Mouse (Mus musculus) CH12.LX (cell line): ENCODE measurements around the gene Trim7. TPM values are rescaled to one million over a fixed set of nuclear protein-coding genes. Genes with fewer than 3 reads are reported as not detected.
A peak's percentile ranks its signal among the peaks of the same experiment; 100 is the strongest.

Experiments used
- DNase-seq: peaks from one replicate; pipeline ENCODE4 v3.0.0-alpha.2; 2013; ENCODE audit errors: extremely low read depth
- H3K27ac ChIP-seq: 2 replicates; pipeline ENCODE4 v1.5.1; 2012; ENCODE audit warnings: low read depth, mild to moderate bottlenecking, control low read depth, moderate library complexity; ENCODE audit not compliant: insufficient read depth
- H3K27me3 ChIP-seq: replicated peaks from 2 replicates; pipeline ENCODE3; 2012; ENCODE audit warnings: inconsistent platforms
- H3K36me3 ChIP-seq, 2 experiments: replicated peaks in 1 of 2; 2 replicates each; pipeline versions ENCODE3 to v1.6.1; 2012; ENCODE audit warnings: inconsistent platforms in 1 of 2, low read length in 1 of 2, mild to moderate bottlenecking in 1 of 2, mixed read lengths in 1 of 2, moderate library complexity in 1 of 2; ENCODE audit not compliant: control insufficient read depth in 1 of 2, insufficient read depth in 1 of 2
- H3K4me1 ChIP-seq, 2 experiments: 2 replicates each; pipeline ENCODE4 v1.6.1; 2012; ENCODE audit warnings: inconsistent platforms in 1 of 2, moderate library complexity in 1 of 2; ENCODE audit not compliant: insufficient read depth in 2 of 2, control insufficient read depth in 1 of 2
- H3K4me2 ChIP-seq: 2 replicates; pipeline ENCODE4 v1.6.1; 2012; ENCODE audit warnings: low read depth, mild to moderate bottlenecking, control low read depth; ENCODE audit not compliant: poor library complexity, insufficient read depth, severe bottlenecking
- H3K4me3 ChIP-seq, 3 experiments: fragments of 150-350 bp in 1 of 3; sonication (generic) in 1 of 3; replicated peaks in 1 of 3; 2 replicates each; pipeline versions ENCODE3 to v1.5.1; 2011 to 2012; ENCODE audit warnings: low read depth in 2 of 3, low read length in 2 of 3, mild to moderate bottlenecking in 2 of 3, moderate library complexity in 2 of 3, control low read depth in 1 of 3, improper control_type of control experiment in 1 of 3, inconsistent platforms in 1 of 3, mixed read lengths in 1 of 3; ENCODE audit not compliant: poor library complexity in 1 of 3
- H3K79me2 ChIP-seq: replicated peaks from 2 replicates; pipeline ENCODE4 v1.6.1; 2012; ENCODE audit warnings: mild to moderate bottlenecking, moderate library complexity; ENCODE audit not compliant: control insufficient read depth, poor library complexity, insufficient read depth, severe bottlenecking; ENCODE audit errors: extremely low read depth
- H3K9ac ChIP-seq: 2 replicates; pipeline ENCODE4 v1.6.1; 2012; ENCODE audit warnings: low read depth, mild to moderate bottlenecking, control low read depth, moderate library complexity; ENCODE audit not compliant: insufficient read depth
- H3K9me3 ChIP-seq: replicated peaks from 2 replicates; pipeline ENCODE3; 2012; ENCODE audit warnings: low read length, inconsistent platforms, mixed read lengths
- CHD1 ChIP-seq: IDR thresholded peaks from 2 replicates; pipeline ENCODE4 v1.6.1; 2012; ENCODE audit warnings: low read depth, low read length, improper control_type of control experiment, inconsistent platforms
- CHD2 ChIP-seq: IDR thresholded peaks from 2 replicates; pipeline ENCODE4 v1.6.1; 2011; ENCODE audit warnings: low read length, improper control_type of control experiment
- CTCF ChIP-seq, 2 experiments: IDR thresholded peaks in 1 of 2; conservative IDR thresholded peaks in 1 of 2; 2 replicates each; pipeline ENCODE4 v1.5.1; 2011 to 2012; ENCODE audit warnings: low read depth in 2 of 2, low read length in 2 of 2, improper control_type of control experiment in 1 of 2, inconsistent platforms in 1 of 2, mild to moderate bottlenecking in 1 of 2, moderate library complexity in 1 of 2
- E2F4 ChIP-seq: IDR thresholded peaks from 2 replicates; pipeline ENCODE4 v1.6.1; 2011; ENCODE audit warnings: low read depth, low read length, improper control_type of control experiment; ENCODE audit not compliant: insufficient replicate concordance
- ELF1 ChIP-seq: IDR thresholded peaks from 2 replicates; pipeline ENCODE4 v1.6.1; 2014; ENCODE audit warnings: low read depth, mild to moderate bottlenecking, inconsistent platforms, low read length, improper control_type of control experiment
- EP300 ChIP-seq: IDR thresholded peaks from 2 replicates; pipeline ENCODE4 v1.6.1; 2011; ENCODE audit warnings: low read length, improper control_type of control experiment
- GABPA ChIP-seq: IDR thresholded peaks from 2 replicates; pipeline ENCODE4 v1.6.1; 2012; ENCODE audit warnings: low read depth, low read length, improper control_type of control experiment, inconsistent platforms; ENCODE audit not compliant: insufficient replicate concordance
- JUND ChIP-seq: conservative IDR thresholded peaks from 2 replicates; pipeline ENCODE4 v1.6.1; 2011; ENCODE audit warnings: low read depth, low read length, improper control_type of control experiment
- KAT2A ChIP-seq: IDR thresholded peaks from 2 replicates; pipeline ENCODE4 v1.6.1; 2012; ENCODE audit warnings: low read length, improper control_type of control experiment, inconsistent platforms; ENCODE audit not compliant: insufficient replicate concordance
- MAX ChIP-seq: IDR thresholded peaks from 2 replicates; pipeline ENCODE4 v1.6.1; 2011; ENCODE audit warnings: low read length, improper control_type of control experiment
- MAZ ChIP-seq: IDR thresholded peaks from 2 replicates; pipeline ENCODE4 v1.6.1; 2012; ENCODE audit warnings: low read depth, mild to moderate bottlenecking, inconsistent platforms, low read length, improper control_type of control experiment, moderate library complexity
- MEF2A ChIP-seq: IDR thresholded peaks from 2 replicates; pipeline ENCODE4 v1.6.1; 2014; ENCODE audit warnings: low read depth, mild to moderate bottlenecking, inconsistent platforms, low read length, improper control_type of control experiment, borderline replicate concordance
- MXI1 ChIP-seq: IDR thresholded peaks from 2 replicates; pipeline ENCODE4 v1.6.1; 2011; ENCODE audit warnings: mild to moderate bottlenecking, low read depth, low read length, improper control_type of control experiment
- MYC ChIP-seq: IDR thresholded peaks from 2 replicates; pipeline ENCODE4 v1.6.1; 2011; ENCODE audit warnings: low read depth, mild to moderate bottlenecking, improper control_type of control experiment, low read length
- NELFE ChIP-seq: IDR thresholded peaks from 2 replicates; pipeline ENCODE4 v1.6.1; 2011; ENCODE audit warnings: low read depth, low read length, improper control_type of control experiment
- NRF1 ChIP-seq: IDR thresholded peaks from 2 replicates; pipeline ENCODE4 v1.6.1; 2014; ENCODE audit warnings: low read depth, mild to moderate bottlenecking, inconsistent platforms, low read length, improper control_type of control experiment, moderate library complexity
- PAX5 ChIP-seq: IDR thresholded peaks from 2 replicates; pipeline ENCODE4 v1.6.1; 2012; ENCODE audit warnings: low read length, inconsistent platforms, mixed read lengths
- POLR2A ChIP-seq: IDR thresholded peaks from 2 replicates; pipeline ENCODE4 v1.6.1; 2011; ENCODE audit warnings: low read depth, mild to moderate bottlenecking, improper control_type of control experiment, low read length
- POLR2AphosphoS2 ChIP-seq: IDR thresholded peaks from 2 replicates; pipeline ENCODE4 v1.6.1; 2011; ENCODE audit warnings: low read depth, low read length, improper control_type of control experiment
- RAD21 ChIP-seq: IDR thresholded peaks from 2 replicates; pipeline ENCODE4 v1.6.1; 2011; ENCODE audit warnings: low read depth, mild to moderate bottlenecking, low read length, improper control_type of control experiment, moderate library complexity
- RCOR1 ChIP-seq: conservative IDR thresholded peaks from 2 replicates; pipeline ENCODE4 v1.6.1; 2012; ENCODE audit warnings: low read depth, mild to moderate bottlenecking, inconsistent platforms, low read length, improper control_type of control experiment
- SIN3A ChIP-seq: IDR thresholded peaks from 2 replicates; pipeline ENCODE4 v1.6.1; 2012; ENCODE audit warnings: low read length, improper control_type of control experiment, inconsistent platforms
- TBP ChIP-seq: conservative IDR thresholded peaks from 2 replicates; pipeline ENCODE4 v1.6.1; 2011; ENCODE audit warnings: low read depth, low read length, improper control_type of control experiment
- TCF12 ChIP-seq: IDR thresholded peaks from 2 replicates; pipeline ENCODE4 v1.6.1; 2014; ENCODE audit warnings: low read depth, mild to moderate bottlenecking, inconsistent platforms, low read length, improper control_type of control experiment
- UBTF ChIP-seq: IDR thresholded peaks from 2 replicates; pipeline ENCODE4 v1.6.1; 2012; ENCODE audit warnings: low read depth, mild to moderate bottlenecking, inconsistent platforms, low read length, improper control_type of control experiment, moderate library complexity
- ZC3H11A ChIP-seq: IDR thresholded peaks from 2 replicates; pipeline ENCODE4 v1.6.1; 2012; ENCODE audit warnings: low read depth, mild to moderate bottlenecking, inconsistent platforms, low read length, improper control_type of control experiment
- ZKSCAN1 ChIP-seq: IDR thresholded peaks from 2 replicates; pipeline ENCODE4 v1.6.1; 2012; ENCODE audit warnings: low read depth, inconsistent platforms, low read length, improper control_type of control experiment, borderline replicate concordance
- ZMIZ1 ChIP-seq: IDR thresholded peaks from 2 replicates; pipeline ENCODE4 v1.6.1; 2012; ENCODE audit warnings: low read depth, mild to moderate bottlenecking, inconsistent platforms, low read length, improper control_type of control experiment
- ZNF384 ChIP-seq: IDR thresholded peaks from 2 replicates; pipeline ENCODE4 v1.6.1; 2012; ENCODE audit warnings: low read depth, low read length, improper control_type of control experiment, inconsistent platforms
- dilution Hi-C: fragments of 300-500 bp; cut with MboI; formaldehyde crosslinking; loops from 2 replicates; pipeline ENCODE4 v1.14.3; 2020; ENCODE audit warnings: low sequenced_read_pairs; ENCODE audit not compliant: extremely low pct_unique_long_range_greater_than_20kb, extremely low pct_ligation_motif_present
- in situ Hi-C: fragments of 300-500 bp; cut with MboI; formaldehyde crosslinking; loops from 3 replicates; pipeline ENCODE4 v1.14.3; 2019; ENCODE audit warnings: low sequenced_read_pairs, low pct_ligation_motif_present, low pct_unique_long_range_greater_than_20kb, mixed read lengths
- polyA plus RNA-seq: library from polyadenylated mRNA; unstranded; fragments of >175 nt; gene quantifications from 2 replicates; pipeline ENCODE4 v1.2.1, GENCODE M21; 2012; ENCODE audit warnings: low read depth; ENCODE audit not compliant: insufficient read length
- total RNA-seq, 2 experiments: library from RNA; depleted of rRNA; stranded (reverse); fragments of 300-350 nt in 1 of 2; fragments of >200 nt in 1 of 2; gene quantifications; 2 replicates each; pipeline ENCODE4 v1.2.3; 2012 to 2014

Trim7 gene
- total and polyA plus RNA-seq, 3 experiments, result 9.2 to 34.6 (median 15.1) TPM

DNA sequence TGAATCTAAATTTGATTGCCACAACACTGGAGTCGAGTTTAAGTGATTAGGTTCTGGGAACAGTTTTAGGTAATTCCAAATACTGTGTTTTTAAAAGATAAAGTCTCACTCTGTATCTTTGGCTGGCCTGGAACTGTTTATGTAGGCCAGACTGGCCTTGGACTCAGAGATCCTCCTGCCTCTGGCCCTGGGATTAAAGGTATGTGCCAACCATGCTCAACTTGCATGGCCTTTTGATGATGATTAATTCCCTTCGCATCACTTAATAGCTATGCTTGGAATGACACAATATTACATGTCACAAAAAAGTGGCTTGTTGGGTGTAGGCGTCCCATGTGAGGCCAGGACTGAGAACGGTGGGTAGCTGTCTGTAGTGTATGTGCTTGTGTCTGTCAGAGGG, 26.2 kb downstream of the Trim7 start:
- H3K36me3 ChIP-seq, result peaks cover 27 to 34% of the 10 kb centered on the region in 2 experiments
- DNase-seq, result no peak
- H3K4me3 ChIP-seq, result no peak overlapping the region
- peaks cover 2% of the 10 kb centered on the region for H3K27me3 ChIP-seq
- dilution Hi-C loops (no loop called here), in situ Hi-C loops (loop anchor here (5.0 to 25.0 kb wide), 3 partner anchors 35 to 560 kb away; partner anchors contain the start of genes Olfr1389 and Trim41)
- no peaks in the 10 kb centered on the region for H3K79me2 ChIP-seq
- H3K9me3 ChIP-seq, result peaks cover 12% of the 10 kb centered on the region
- H3K9ac ChIP-seq, result no peak overlapping the region
- peak overlapping the region; percentile 59; the same call in 1 of the 2 replicates for H3K4me2 ChIP-seq
- TF ChIP-seq POLR2AphosphoS2 (peak; percentile 27; the same call in 1 of the 2 replicates), CHD2 (no peak)
- H3K4me1 ChIP-seq, result peaks cover 0 to 22% of the 10 kb centered on the region in 2 experiments; a peak in 2 of 4 replicates
- H3K27ac ChIP-seq, result no peak overlapping the region

DNA sequence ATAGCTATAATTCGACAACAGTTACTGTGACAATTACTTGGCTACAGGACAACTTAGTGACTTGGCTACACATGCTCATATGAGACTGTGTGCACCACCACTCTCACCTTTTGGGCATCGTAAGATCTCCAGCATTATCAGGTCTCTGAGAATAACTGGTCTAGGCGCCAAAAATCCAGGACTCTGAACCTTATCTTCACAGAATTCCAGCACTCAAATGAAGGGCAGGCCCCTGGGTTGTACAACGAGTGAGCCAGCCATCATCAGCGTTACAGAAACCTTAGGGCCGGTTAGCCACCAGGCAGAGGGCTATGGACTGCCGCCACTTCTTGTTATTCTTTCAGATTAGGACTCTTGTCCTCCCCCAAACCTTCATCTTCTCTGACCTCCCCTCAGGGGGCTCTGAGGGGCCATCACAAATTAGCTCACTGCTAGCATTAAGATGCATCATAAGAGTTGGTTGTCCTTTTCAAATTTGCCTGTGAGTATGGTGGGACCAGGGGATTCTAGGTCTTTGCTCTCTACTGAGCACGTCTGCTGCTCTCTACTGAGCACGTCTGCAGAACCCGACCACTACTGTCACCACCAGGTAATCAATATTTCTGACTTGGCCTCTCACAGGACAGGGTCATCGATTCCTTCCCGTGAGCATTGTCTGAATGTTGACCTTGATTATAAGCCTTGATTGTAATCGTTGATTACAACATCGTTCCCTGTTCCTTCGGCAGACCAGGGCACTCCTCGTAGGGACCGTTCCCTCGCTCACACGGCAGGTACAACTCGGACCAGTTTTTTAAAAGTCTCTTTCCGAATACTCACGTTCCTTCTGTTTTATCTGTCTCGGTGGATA, 26.9 kb downstream of the Trim7 start:
- H3K4me1 ChIP-seq, result peaks cover 0 to 19% of the 10 kb centered on the region in 2 experiments; a peak in 2 of 4 replicates
- H3K27ac ChIP-seq, result peak overlapping the region; percentile 14; the same call in 1 of the 2 replicates
- dilution Hi-C loops (no loop called here), in situ Hi-C loops (loop anchor here (5.0 to 25.0 kb wide), 3 partner anchors 36 to 559 kb away; partner anchors contain the start of genes Olfr1389 and Trim41)
- H3K4me3 ChIP-seq, result peak overlapping the region; percentile 58 to 88 (median 64)
- peak overlapping the region; percentile 55 for H3K9ac ChIP-seq
- H3K79me2 ChIP-seq, result no peaks in the 10 kb centered on the region
- peak overlapping the region; percentile 59 for H3K4me2 ChIP-seq
- H3K27me3 ChIP-seq, result peaks cover 2% of the 10 kb centered on the region
- DNase-seq, result no peak
- peaks cover 12% of the 10 kb centered on the region for H3K9me3 ChIP-seq
- peaks cover 23 to 28% of the 10 kb centered on the region in 2 experiments for H3K36me3 ChIP-seq
- TF ChIP-seq ZKSCAN1 (no peak), MEF2A (no peak), POLR2AphosphoS2 (no peak), GABPA (no peak), MXI1 (no peak; the same call in 1 of the 2 replicates), JUND (0 out of 2 replicates have a peak, but pooled peaks have one; percentile 6), SIN3A (0 out of 2 replicates have a peak, but pooled peaks have one; percentile 39), MAZ (peak; percentile 29; the same call in 1 of the 2 replicates), E2F4 (peak; percentile 49; the same call in 1 of the 2 replicates), CHD2 (no peak), NELFE (no peak), MYC (no peak), ELF1 (no peak), NRF1 (no peak), KAT2A (no peak), CHD1 (no peak; the same call in 1 of the 2 replicates), RCOR1 (0 out of 2 replicates have a peak, but pooled peaks have one; percentile 51), POLR2A (no peak; the same call in 1 of the 2 replicates), MAX (0 out of 2 replicates have a peak, but pooled peaks have one; percentile 21), RAD21 (no peak; the same call in 1 of the 2 replicates), ZNF384 (no peak), ZC3H11A (no peak), PAX5 (no peak), CTCF (conservative IDR thresholded peaks at IDR 0.05 in 1 of 2, IDR thresholded peaks at IDR 0.05 in 1 of 2; ENCODE audit: low read depth in 2 of 2, low read length in 2 of 2) (no peak; a peak in 2 of 4 replicates), EP300 (no peak), TBP (no peak), UBTF (no peak), ZMIZ1 (no peak), TCF12 (peak; percentile 25; the same call in 1 of the 2 replicates)
